Mouse (Mus musculus) bone marrow macrophage, adult 2 months (primary cell): Measurements from ENCODE around the gene Abat.

Experiments used
- CTCF ChIP-seq: IDR thresholded peaks from 2 replicates; pipeline ENCODE4 v1.5.1; 2012; ENCODE audit warnings: low read depth, mild to moderate bottlenecking, low read length, moderate library complexity
- POLR2A ChIP-seq: IDR thresholded peaks from 2 replicates; pipeline ENCODE4 v1.6.1; 2012; ENCODE audit warnings: mild to moderate bottlenecking, low read depth, low read length, borderline replicate concordance

- TF ChIP-seq CTCF (no peak), POLR2A (no peak)
Observed at GRCm38 (mm10) chr16:8564836-8565235, 51.6 kb downstream of the Abat start.
